Mouse (Mus musculus): ENCODE data around the gene Fam131a.

GRCm38 (mm10) chr16:20653315-20653714, 39.7 kb upstream of the Fam131a start:
- no peak for TF ChIP-seq CTCF (IDR thresholded peaks at IDR 0.05; ENCODE audit: low read depth, low read length)
- TF ChIP-seq POLR2A (IDR thresholded peaks at IDR 0.05; ENCODE audit: borderline replicate concordance, low read depth, low read length) = no peak
